Mouse (Mus musculus) G1E-ER4 (cell line): ENCODE results near the gene Khdrbs1. TPM values are rescaled to one million over a fixed set of nuclear protein-coding genes. Genes with fewer than 3 reads are reported as not detected.

ENCODE experiments used
- GATA1 ChIP-seq: IDR thresholded peaks from one replicate; pipeline ENCODE4 v1.8.0; 2012; ENCODE audit warnings: low read length, inconsistent platforms
- polyA plus RNA-seq: library from polyadenylated mRNA; stranded (reverse); fragments of >175 nt; gene quantifications from 2 replicates; pipeline ENCODE4 v1.2.3, GENCODE M21; 2012

The Khdrbs1 gene
- polyA plus RNA-seq, 1 experiment, result 280 TPM

- no peak for TF ChIP-seq GATA1
Measured at GRCm38 (mm10) chr4:129750430-129750829, 8.3 kb upstream of the Khdrbs1 start.

- TF ChIP-seq GATA1, result no peak
Measured at GRCm38 (mm10) chr4:129746591-129746990, 4.5 kb upstream of the Khdrbs1 start.

GRCm38 (mm10) chr4:129746106-129746505 is 4.0 kb upstream of the Khdrbs1 start:
- TF ChIP-seq GATA1, result no peak

- no peak for TF ChIP-seq GATA1
Measured at GRCm38 (mm10) chr4:129743494-129743893, 1.4 kb upstream of the Khdrbs1 start.

GRCm38 (mm10) chr4:129743010-129743390 is 897 bp upstream of the Khdrbs1 start:
- no peak for TF ChIP-seq GATA1

- no peak for TF ChIP-seq GATA1
Measured at GRCm38 (mm10) chr4:129741974-129742231, 200 bp downstream of the Khdrbs1 start.

- no peak for TF ChIP-seq GATA1
Measured at GRCm38 (mm10) chr4:129741251-129741973, 691 bp downstream of the Khdrbs1 start.

- TF ChIP-seq GATA1, result no peak
Measured at GRCm38 (mm10) chr4:129739111-129739645, 2.9 kb downstream of the Khdrbs1 start.

GRCm38 (mm10) chr4:129736173-129736572 is 5.9 kb downstream of the Khdrbs1 start:
- no peak for TF ChIP-seq GATA1

GRCm38 (mm10) chr4:129731423-129731822 is 10.7 kb downstream of the Khdrbs1 start:
- TF ChIP-seq GATA1, result no peak

GRCm38 (mm10) chr4:129716310-129716709 is 25.8 kb downstream of the Khdrbs1 start:
- TF ChIP-seq GATA1, result no peak

GRCm38 (mm10) chr4:129709486-129710129 is 32.5 kb downstream of the Khdrbs1 start:
- TF ChIP-seq GATA1, result no peak

GRCm38 (mm10) chr4:129706750-129707149 is 35.4 kb downstream of the Khdrbs1 start:
- no peak for TF ChIP-seq GATA1

- no peak for TF ChIP-seq GATA1
Measured at GRCm38 (mm10) chr4:129702454-129702853, 39.6 kb downstream of the Khdrbs1 start.

- no peak for TF ChIP-seq GATA1
Measured at GRCm38 (mm10) chr4:129701503-129702377, 40.4 kb downstream of the Khdrbs1 start.

- no peak for TF ChIP-seq GATA1
Measured at GRCm38 (mm10) chr4:129700216-129700615, 41.9 kb downstream of the Khdrbs1 start.
